Mouse (Mus musculus) urinary bladder, postnatal 10 days (tissue): Measurements from ENCODE around the gene Ppp1r21.
A peak's percentile ranks its signal among the peaks of the same experiment; 100 is the strongest.

Source experiments
- DNase-seq: peaks from one replicate; pipeline ENCODE4 v3.0.0; 2022; ENCODE audit warnings: low spot score

Ppp1r21 gene

DNA sequence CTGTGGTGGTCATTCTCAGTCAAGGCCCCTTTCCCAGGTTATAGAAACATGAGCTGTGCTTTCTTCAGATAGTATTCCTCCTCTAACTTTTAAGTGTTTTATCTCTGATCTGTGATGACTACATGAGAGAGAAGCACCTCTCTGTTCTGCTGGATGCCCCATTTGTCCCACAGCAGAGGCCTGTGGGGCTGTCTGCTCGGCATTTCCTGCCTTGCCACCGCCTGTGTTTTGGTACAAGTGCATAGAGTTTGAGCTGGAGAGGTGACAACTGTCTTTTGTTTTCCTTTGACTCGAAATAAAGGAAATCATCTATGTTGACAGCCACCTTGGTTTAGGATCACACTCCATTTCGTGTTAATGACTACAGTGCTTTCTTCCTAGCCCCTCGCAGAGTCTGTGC lies 44.9 kb downstream of the Ppp1r21 start:
- DNase-seq = no peak

DNA sequence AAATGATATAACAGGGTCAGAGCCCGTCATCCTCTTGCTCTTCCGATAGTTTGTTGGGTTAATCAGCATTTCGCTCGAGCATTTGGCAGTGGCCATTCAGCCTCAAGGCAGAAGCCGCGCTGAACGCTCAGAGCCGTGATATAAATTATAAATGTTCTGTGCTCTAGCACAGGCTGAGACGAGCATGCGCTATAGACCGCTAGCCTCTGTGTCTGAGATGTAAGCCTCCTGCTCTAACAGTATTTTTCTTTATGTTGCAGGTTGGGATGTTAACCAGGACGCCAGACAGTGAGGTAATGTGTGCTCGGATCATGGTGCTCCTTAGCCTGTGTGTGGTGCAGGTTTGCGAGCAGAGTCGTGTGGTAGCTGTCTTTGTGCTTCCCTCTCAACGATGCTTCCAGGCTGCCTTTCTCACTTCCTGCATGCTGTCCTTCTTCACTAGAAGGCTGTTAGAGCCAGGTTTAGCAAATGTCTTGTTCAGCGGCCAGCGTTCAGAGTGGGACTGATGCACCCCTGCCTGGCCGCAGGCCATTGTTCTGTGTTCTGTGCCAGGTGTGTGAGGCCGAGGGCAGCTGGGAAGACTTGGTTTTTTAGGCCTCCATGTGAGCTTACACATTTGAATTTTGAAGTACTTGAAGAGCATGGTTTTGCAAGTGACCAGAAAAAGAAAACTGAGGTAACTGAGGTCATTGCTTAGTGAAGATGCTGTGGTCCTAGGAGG lies 48.8 kb downstream of the Ppp1r21 start:
- DNase-seq = no peak

DNA sequence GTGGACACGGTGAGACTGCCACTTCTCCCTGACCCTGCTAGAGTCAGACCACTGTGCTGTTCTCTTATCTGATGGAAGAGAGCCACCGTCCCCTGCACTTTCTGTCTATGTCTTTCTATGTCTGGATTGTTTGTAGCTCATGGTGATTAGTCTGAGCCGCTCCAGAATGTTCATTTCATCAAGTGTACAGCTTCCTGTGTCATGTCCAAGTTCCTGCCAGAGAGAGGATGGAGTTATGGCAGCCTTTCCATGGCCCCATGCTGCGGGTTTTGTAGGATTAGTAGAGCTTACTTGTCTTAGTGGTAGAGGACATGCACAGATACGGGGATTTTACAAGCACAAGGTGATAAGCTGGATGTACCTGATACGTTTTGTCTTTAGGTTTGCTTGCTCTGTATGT lies 50.6 kb downstream of the Ppp1r21 start:
- DNase-seq = no peak

DNA sequence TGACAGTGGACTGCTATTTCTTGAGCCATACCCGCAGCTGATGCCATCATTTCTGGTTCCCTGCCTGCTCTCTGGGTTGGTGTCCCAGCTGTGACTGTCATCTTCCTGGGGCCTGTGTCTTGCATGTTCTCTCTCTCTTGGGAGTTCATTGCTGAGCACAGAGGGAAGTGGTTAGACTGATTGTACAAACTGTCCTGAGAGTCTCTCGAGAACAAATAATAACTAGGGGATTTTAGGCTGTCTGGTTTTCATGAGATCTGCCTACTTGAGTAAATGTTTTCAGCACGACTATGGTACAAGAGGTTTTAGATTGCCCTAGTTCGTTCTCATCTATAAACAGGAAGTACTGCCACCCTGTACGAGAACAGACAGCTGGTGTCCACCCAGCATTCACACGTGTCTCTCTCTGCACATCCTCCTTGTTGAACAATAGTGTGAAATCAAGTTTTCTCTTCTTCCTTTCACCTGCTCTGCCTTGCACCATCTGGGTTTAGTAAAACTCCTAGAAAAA lies 51.6 kb downstream of the Ppp1r21 start:
- no peak for DNase-seq

DNA sequence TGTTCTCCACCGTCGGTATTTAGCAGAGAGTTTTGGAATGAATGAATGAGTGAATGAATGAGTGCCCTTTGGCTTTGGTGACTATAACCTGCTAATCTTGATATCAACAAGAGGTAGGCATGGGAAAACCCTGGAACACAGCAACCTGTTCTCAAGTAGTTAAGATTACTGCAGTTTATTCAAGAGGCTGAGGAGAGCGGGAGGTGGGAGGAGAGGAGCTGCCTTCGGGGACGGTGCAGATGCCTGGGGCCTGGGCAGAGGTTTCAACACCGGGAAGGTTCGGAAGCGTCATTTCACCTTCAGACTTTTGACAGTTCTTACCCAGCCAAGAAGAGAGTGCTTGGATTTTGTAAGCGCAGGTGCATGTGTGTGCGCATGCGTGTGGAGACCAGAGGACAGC lies 53.1 kb downstream of the Ppp1r21 start:
- DNase-seq = no peak

DNA sequence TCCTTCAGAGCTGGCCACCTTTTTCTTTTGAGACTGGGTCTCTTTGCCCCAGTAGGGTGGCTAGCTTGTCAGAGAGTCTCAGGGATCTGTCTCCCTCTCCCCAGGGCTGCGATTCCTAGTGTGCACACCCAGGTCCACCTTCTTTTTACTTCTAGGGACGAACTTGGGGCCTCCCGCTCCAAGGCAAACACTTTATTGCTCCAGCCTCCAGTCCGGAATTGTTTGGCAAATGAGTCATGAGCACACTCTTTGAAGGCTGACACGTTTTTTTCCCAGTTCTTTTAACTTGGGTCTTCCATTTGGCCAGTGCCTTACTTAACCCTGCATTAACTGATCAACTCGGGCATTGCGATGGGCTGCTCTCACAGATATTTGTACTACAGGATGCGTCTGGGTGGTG lies 53.5 kb downstream of the Ppp1r21 start:
- no peak for DNase-seq

DNA sequence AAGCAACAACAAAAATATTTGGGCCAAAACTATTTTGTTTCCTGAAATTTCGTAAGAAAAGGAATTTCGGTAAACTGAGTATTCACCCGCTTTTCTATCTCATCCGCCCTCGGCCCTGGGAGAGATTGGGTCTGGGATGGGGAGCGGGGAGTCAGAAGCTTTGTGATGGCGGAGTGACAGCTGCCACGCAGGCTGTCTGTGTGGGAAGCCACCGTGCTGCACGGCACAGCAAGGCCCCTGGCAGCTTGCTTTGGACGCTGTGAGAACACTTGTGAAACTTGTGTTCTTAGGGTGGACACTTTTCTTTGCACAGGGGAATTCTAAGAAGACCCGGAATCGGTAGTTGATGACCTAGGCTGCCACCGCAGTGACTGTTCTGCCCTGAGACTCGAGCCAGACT lies 57.5 kb downstream of the Ppp1r21 start:
- DNase-seq = no peak

DNA sequence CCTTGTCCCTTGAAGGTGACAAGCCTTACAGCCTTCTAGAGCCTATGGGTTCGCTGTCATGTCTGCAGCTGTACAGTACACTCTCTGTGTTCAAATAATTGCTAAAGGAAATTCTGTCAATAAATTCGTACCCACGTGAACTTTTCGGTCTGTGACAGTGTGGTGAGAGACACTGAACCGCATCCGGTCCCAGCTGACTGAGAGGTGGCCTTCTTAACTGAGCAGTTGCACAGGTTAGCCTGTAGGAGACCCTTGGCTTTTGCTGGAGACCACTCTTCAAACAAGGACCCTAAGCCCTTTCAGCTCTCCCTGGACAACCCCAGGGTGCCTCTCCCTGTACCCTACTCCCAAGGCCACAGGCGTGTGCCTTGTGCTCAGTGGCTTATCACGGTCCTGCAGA lies 58.3 kb downstream of the Ppp1r21 start:
- no peak for DNase-seq

DNA sequence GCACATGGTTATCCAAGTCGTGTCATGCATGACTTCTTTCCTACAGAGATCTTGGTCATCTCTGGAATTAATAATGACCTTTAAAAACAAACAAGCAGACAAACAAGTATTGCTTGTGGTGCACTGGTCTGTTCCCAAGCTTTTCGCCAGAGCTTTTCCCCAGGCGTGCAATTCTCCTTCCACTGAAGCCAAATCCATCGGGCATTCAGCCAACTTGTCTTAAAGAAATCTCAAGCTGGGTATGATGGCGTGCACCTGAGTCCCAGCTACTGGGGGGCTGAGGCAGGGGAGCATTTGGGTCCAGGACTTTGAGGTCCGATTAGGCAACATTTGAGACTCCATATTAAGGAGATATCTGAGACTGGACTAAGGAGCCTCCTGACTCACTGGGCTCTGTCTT lies 60.3 kb downstream of the Ppp1r21 start:
- no peak for DNase-seq

DNA sequence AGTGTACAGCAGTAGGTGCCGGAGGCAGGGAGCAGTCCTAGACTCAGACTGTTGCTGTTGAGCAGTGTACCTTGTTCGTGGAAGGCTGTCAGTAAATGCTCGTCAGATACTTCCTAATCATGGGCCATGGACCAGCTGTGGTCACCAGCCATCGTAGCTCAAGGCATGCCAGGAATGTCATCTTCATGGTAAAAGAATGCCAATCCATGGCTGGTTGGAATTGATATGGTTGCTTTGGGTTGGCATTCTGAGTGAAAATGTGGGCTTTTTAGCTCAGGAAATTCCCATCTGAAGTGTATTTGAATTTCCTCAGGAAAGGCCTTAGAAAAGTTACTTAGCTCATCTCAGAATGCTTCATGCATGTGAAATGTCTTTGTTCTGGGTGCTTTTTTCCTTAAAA lies 65.2 kb downstream of the Ppp1r21 start:
- no peak for DNase-seq

DNA sequence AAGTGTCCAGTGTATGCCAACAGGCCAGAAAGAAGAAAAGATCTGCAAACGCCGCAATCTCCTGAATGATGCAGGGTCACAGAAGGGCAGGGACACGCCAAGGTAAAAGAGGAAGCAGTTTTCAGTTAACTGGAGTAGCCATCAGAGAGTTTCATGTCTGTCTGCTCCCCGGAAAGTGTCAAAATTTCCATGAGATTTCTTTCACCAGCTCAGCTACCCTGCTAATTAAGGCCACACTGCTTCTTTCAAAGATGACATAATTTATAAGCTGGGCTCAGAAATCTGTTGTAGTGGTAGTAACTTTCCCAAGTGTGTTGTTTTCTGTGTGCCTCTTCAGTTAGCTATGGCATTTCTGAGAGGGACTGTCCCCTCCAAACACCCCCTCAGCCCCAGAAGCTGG lies 66.2 kb downstream of the Ppp1r21 start:
- no peak for DNase-seq

DNA sequence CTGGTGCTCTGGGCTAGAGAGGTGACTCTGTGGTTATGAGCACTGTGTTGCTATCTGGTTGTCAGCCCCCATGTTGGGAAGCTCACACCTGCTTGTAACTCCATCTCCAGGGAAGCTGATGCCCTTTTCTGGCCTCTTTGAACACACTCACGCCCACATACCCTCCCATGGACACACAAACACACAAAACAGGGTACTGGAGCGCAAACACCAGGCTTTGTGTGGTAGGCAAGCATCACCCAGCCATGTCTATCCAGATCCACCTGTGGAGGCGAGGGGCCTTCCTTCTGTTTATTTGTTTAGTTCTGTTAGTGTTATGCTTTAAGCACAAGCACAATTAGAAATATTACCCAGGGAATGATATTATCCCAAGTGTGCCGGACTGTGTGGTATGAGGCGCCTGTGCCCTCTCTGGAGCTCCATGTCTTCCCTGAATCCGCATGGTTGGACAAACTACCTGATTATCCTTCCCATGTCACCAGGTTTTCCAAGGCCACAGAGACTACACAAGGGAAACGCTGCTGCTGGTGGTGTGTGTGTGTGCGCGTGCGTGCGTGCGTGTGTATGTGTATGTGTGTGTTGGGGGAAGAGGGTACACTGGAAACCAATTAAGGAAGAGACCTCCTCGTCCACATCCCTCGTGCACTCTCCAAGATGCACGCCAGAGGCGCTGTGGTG lies 66.8 kb downstream of the Ppp1r21 start:
- no peak for DNase-seq

DNA sequence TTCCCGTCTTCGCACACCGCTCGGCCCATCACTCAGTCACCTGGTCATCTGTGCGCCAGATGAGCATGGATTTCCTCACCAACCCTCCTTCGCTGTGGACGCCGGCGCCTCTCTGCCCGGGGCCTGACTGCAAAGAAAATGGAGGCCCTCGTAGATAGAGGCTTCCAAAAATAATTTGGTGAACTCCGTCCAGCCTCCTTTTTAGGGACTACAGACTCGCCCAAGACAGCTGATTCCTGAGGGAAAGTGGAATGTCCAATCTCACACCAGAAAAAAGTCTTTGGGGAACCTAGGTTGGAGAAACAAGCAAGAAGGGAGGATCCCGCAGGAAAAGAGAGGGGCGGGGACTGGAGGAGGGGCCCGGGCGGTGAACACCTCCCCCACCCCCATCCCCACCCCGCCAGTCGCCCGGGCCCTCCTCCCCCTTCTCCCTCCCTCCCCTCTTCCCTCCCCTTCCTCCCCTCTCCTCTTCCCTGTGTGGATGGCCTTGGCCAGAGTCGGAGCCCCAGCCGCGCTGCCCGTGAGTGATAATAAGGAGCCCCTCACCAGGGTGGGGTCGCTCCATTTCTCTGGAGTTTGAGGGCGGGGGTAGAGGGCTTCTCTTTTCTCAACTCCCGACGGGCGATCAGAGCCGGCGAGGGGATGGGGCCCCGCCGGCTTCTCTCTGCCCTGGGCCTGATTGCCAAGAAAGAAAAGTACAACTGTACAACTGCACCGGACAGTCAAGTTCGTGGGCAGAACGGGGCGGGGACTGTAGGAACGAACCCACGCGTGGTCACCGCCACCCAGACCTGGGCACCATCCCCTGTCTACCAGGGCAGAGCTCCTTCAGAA lies 67.5 kb downstream of the Ppp1r21 start, which contains the start of gene Ston1:
Ston1 (plus strand) TSS at position 463 of the 834 bp plus-strand sequence.
- DNase-seq = peak; percentile 49

DNA sequence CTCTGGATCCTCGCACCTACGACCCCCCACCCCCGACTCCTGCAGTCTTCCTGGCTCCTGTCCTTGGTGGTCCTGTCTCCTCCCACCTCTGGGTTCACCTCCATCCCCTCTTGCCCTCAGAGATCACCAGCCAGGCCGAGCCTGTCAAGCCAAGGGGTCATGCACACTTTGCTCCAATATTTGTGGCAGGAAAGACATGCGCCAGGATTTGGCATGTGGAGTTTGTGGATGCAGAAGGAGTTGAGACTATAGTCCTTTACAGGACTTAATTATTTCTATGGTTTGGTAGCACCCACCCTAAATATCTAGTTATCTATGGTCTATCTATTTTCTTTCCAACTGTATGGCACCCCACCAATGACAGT lies 68.1 kb downstream of the Ppp1r21 start:
- no peak for DNase-seq

DNA sequence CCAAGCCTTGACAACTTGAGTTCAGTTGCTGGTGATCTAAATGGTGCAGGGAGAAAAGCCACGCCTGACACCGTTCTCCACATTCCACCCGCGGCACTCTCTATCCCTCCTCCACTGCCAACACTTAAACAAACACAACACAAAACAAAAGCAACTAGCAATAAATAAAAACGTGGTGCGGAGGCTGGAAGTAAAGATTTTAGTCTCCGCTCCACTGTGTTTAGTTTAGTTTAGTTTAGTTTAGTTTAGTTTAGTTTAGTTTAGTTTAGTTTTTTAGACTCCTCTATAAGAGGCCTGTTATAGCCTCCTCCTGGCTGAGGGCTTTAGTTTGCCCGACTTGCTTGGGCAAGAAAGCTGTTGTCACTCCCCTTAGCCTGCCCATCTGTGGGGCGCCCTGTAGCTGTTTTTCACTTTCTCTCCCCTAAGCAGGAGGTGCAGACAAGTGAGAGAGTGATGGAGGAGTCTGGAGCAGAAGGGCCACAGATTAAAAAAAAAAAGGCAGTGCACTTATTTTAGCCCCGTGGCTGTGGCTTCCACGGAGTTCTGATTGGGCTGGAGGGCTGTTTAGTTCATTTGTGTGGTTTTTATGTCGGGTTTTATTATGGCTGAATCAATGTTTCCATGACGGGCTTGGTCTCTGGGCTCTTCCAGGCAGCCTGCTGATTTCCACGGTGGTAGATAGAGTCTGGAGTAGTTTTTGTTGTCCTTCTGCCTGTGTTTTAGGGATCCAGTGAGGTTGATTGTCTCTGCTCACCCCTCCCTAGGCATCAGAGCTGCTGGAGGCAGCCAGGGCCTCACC lies 68.9 kb downstream of the Ppp1r21 start:
- no peak for DNase-seq

DNA sequence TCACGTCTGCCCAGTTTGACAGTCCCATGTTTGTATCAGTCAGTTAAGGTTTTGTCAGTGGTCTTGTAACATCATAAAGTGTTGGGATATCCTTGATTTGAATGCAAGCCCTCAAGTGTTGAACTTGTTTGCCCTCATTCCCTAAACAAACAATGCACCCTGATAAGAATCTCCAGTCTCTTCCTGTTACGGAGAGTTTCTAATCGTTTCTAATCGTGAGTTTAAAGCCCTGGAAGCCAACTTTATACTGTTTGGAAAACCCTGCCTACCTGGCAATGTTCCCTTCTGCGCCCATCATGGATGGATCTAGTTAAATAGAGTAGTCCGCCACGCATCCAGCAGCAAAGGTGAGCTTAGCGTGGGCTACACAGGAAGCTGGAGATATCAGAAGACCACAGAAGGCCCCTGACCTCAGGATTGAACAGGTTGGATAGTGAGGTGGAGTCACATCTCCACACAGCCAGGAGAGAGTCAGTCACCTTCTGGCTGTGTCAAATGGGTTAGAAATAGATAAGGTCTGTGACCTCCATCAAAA lies 70.6 kb downstream of the Ppp1r21 start:
- DNase-seq = no peak

DNA sequence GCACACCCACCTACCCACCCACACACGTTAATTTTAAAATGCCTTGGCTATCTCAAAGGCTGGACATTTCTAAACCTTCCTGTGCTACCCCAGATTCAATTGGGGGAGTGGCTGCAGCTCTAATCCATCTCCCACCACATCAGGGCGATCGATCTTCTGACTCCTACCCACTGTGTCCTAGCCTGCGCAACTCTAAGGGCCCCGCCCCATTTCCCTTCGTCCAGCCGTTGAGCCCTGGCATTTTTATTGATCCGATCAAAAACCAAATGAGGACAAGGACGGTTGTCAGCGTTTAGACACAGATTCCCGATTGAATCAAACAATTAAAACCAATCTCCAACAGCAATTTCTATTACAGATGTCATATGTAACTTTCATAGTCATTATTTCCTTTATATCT lies 74.0 kb downstream of the Ppp1r21 start:
- DNase-seq = no peak

DNA sequence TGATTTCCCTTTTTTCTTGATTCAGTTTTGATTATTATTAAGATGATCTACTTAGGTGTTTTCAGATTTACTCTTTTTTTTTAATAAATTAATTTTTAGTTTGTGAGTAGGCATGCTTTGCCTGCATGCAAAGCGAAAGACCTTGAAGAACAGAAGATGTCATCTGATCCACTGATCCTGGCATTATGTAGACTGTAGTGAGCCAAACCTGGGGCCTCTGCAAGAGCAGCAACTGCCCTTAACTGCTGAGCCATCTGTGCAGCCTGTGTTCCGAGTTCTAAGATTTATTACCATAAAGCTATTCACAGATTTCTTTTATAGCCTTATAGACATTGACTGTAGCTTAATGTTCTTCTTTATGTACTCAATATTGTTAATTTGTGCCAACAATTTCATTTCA lies 76.1 kb downstream of the Ppp1r21 start:
- DNase-seq = no peak

DNA sequence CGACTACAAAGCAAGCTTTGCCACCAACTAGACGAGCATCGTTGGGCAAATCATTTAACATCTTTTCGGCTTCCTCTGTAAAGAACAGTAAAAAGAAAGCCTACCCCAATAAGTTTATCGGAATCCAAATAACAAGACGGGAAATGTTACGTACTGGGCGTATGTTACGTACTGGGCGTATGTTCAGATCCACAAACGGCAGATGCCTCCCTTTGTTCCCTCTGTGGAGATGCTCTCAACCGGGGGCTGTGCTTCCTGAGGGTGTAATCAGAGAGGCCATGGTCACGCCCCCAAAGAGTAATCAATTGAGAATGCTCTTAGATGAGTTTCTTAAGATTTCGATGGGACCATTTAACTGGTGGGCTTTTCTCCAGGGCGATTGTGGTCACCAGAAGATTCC lies 79.4 kb downstream of the Ppp1r21 start:
- no peak for DNase-seq

DNA sequence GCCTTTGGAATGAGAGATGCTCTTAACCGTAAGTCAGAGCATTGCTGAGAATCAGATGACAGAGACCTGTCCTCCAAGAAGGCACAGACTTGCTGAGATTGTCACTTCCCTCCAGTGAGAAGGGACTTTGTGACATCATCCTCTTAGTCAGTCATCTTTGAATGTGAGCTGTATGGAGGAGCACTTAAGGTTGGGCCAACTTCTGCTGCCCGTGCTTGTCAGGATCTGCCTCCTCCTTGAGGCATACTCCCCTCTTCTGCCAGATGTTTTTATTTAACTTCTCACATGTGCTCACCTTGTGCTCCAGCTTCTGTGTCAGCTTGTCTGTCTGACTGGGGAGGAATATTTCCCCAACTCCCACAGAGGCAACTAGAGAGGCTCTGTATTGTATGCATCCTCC lies 81.1 kb downstream of the Ppp1r21 start:
- no peak for DNase-seq

DNA sequence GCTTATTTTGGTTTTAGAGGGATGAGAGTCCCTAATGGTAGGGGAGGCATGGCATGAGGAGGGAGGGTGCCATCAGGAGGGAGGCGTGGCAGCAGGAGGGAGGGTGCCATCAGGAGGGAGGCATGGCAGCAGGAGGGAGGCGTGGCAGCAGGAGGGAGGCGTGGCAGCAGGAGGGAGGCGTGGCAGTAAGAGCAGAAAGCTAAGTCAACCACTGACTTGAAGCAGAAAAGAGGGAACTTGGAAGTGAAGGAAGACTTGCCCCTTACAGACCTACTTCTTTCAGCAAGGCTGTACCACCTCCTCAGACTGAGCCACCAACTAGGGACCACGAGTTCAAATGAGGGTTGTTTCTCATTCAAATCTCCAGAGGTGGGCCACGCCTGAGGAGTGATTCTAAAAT lies 83.3 kb downstream of the Ppp1r21 start:
- DNase-seq = no peak

DNA sequence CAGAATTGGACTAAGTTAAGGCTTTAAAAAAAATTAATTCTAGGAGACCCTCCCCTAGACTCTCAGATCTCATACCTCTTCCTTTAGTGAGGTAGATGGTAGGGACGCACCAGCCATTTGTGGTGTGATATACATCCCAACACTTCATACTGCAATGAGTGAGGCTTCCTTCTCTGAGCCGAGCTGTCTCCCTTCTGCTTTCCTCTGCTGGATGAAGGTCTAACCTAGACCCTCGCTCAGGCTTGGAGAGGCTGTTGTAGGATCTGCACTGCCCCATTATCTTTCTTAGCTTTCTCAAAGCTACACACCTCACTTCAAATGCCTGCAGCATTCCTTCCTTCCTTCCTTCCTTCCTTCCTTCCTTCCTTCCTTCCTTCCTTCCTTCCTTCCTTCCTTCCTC lies 83.8 kb downstream of the Ppp1r21 start:
- DNase-seq = no peak
